Mouse (Mus musculus): ENCODE results near the gene Ak3.
"Not testable (repeated sequence)": the region's sequence is repeated elsewhere in the genome, so short reads cannot be mapped to it uniquely, and the experiment has no call there.

The Ak3 gene

DNA sequence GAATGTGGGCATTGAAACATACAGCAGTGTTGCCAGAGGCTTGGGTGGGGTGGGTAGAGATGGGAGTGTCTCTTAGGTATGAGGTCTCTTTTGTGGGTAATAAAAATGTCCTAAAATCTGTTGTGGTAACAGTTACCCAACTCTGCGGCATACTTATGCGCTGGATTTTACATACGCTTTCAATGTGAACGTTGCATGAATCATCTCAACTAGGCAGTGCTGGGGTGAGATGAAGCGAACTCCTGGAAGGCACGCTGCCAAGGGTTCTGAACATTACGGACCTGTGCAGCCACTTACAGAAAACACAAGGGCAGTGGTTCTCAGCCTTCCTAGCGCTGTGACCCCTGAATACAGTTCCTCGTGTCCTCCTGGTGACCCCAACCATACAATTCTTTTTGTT, 5.1 kb downstream of the Ak3 start:
- DNase-seq (ENCODE audit: low spot score in 2 of 2) = no peak

DNA sequence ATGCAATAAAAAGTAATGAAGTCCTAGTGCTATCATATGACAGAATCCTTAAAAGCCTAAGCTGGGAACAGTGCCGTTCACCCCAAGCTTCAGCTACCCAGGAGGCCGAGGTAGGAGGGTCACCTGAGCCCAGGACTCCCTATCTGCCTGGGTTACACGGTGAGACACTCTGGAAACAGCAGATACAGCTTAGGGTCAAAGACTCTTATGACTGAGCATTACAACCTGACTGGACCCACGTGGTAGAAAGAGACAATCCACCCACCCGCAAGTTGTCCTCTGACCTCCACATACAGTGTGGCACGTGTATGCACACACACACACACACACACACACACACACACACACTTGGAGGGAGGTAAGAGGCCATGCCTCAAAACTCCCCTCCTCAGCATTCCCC, 5.6 kb downstream of the Ak3 start:
- no peak for DNase-seq (ENCODE audit: low spot score in 2 of 2)

- DNase-seq (ENCODE audit: low spot score in 2 of 2) = no peak
These were observed 7.6 kb downstream of the Ak3 start for GRCm38 (mm10) chr19:29040206-29040605.

- no peak for DNase-seq (ENCODE audit: low spot score in 2 of 2)
These were observed 8.4 kb downstream of the Ak3 start for GRCm38 (mm10) chr19:29039334-29039733.

DNA sequence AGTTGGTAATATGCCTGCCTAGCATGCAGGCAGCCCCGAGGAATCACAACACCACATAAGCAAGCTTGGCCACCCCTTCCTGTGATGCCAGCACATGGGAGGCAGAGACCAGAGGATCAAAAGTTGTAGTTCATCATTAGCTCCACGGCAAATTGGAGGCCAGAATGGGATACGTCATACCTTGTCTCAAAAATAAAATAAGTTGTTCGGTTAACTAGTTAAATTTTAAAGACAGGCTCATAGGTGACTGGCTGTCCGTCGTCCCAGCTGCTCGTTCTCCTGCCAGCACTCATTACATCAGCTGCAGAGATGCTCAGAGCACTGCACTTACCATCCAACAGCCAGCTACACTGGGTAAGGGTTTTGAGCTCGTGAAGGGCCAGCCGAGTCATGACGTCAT, 10.2 kb downstream of the Ak3 start:
- DNase-seq (ENCODE audit: low spot score in 2 of 2) = no peak

- DNase-seq (ENCODE audit: low spot score in 2 of 2) = no peak
These were observed 10.7 kb downstream of the Ak3 start for GRCm38 (mm10) chr19:29037026-29037425.

DNA sequence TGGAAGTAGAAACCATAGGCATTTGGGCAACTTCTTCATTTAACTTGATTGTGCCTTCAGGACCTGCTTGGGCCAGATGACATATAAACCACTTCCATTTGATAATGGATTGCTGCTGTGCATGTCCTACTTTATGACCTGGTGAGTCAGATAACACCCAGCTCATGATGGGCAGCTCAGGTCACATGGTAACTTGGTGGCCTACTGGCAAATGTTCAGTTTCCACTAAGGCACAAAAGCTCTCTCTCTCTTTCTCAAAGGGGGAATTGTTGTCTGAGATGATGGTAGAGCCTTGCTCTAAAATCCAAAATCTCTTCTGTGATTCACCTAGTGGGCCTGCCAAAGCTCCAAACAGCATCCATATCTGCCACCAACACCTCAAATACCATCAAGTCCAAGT, 15.1 kb downstream of the Ak3 start:
- no peak for DNase-seq (ENCODE audit: low spot score in 2 of 2)

DNA sequence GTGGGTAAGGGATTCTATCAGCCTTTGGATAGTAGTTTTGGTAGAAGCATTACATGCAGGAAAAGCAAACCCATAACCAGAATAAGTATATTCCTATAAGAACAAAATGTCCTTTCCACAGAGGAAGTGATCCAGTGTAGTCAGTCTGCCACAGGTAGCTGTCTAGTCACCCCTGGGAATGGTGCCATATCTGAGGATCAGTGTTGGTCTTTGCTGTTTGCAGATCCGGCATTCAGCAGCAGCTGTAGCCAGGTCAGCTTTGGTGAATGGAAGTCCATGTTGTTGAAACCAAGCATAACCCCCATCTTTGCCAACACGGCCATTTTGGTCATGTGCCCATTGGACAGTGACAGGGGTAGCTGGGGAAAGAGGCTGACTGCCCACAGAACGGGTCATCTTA, 16.0 kb downstream of the Ak3 start:
- DNase-seq (ENCODE audit: low spot score in 2 of 2) = no peak

- DNase-seq (ENCODE audit: low spot score in 2 of 2) = no peak
These were observed 23.3 kb downstream of the Ak3 start for GRCm38 (mm10) chr19:29024391-29024947.

DNA sequence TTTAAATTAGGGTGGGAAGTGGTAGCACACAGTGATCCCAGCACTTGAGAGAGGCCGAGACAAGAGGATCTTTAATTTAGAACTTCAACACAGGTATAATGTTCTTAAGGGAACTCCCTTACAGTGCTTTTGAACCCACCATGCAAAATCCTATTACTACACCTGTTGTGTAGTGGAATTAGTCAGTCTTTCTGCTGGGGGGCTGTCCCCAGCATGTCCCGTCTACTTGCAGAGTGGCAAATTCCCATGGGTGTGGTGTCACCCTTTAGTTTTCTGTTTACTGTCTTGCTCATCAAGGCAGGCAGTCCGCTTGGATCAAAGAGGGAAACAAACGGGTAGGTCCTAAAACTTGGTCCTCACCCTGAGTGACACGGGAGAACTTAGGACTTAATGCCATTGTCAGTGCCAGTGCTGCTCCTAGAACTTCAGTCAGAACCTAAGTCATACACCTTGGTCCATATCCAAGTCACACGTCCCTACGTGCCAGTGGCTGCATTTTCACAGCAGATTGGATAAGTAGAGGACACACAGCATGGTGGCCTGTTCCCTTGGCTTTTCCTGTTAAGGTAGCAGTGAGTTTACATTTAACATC, 25.9 kb downstream of the Ak3 start:
- no peak for DNase-seq (ENCODE audit: low spot score in 2 of 2)

- no peak for DNase-seq (ENCODE audit: low spot score in 2 of 2)
These were observed 28.1 kb downstream of the Ak3 start for GRCm38 (mm10) chr19:29019647-29020046.

- DNase-seq (ENCODE audit: low spot score in 2 of 2) = no peak
These were observed 31.0 kb downstream of the Ak3 start for GRCm38 (mm10) chr19:29016786-29017185.

GRCm38 (mm10) chr19:29016204-29016765, 31.5 kb downstream of the Ak3 start:
- DNase-seq (ENCODE audit: low spot score in 2 of 2) = no peak

DNA sequence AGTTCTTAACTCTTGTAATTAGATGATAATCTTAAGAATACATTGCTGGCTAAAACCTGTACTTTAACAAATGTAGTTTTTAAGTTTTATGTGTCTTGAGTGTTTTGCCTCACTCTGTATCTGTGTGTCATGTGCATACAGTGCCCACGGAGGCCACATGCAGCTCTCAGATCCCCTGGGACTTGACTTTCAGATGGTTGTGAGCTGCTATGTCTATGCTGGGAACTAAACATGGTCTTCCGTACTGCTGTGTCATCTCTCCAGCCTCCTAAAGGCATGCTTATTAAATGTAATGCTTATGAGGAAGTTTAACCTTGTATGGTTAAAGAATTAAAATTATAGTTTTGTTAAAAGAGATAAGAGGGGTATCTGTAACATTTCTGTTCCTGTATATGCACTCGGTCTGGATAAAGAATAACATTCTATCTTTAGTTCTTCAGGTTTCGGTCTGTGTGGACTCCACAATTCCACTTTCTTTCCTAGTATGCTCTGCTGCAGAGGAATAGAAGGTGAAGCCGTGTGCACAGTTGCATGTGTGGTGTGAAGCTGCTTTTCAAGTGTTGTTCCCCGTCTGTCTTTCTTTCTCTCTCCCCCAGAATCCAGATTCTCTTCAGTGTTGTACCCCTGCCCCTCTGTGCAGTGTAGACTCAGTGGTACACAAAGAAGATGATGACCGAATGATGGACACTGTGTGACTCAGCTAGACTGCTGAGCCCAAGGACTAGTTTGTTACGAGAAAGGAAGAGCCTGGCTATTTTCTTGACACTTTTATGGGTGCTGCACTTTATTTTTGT, 32.2 kb downstream of the Ak3 start:
- no peak for DNase-seq (ENCODE audit: low spot score in 2 of 2)

GRCm38 (mm10) chr19:29014466-29015055, 33.2 kb downstream of the Ak3 start:
- DNase-seq (ENCODE audit: low spot score in 2 of 2) = peak in 1 of 2 experiments; percentile 20

DNA sequence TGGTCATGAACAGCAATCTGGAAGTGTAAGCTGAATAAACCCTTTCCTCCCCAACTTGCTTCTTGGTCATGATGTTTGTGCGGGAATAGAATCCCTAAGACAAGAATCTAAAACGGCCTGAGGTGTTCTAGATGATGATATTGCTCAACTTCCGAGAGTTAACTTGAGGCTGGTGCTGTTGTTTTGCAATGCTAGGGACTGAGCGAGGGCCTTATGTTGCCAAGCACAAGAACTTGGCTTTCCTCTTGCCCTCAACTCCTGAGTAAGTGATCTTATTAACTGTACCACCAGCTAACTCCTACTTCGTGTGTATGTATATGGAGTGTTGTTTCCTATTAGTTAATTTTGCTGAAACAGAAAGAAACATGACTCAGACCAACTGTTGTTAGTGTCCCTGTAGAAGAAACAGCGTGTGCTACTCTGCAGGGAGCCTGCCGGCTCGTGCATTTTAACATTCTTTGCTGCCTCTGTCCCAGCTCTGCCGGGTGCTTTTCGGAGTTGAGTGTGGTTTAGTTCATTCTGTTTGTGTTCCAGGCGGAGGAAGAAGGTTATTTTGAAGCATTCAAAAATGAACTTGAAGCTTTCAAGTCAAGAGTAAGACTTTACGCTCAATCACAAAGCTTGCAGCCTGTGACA, 36.3 kb downstream of the Ak3 start:
- DNase-seq (ENCODE audit: low spot score in 2 of 2) = no peak

DNA sequence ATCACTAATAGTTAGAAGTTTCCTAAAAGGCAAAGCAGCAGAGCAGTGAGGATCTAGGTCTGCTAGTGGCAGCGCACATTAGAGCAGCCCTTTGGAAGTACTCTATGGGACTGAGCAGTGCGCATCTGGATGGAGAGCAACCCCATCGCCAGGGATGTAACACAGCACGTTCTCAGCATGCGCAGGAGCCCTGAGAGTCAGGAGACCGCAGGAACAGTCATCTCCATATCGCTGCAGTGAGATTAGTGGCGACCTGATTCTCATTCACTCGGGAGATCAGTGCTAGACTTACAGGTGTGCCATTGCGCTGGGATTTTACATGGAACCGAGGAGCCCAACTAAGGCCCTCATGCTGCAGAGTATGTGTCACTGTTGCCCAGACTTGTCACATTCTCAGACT, 38.7 kb downstream of the Ak3 start:
- no peak for DNase-seq (ENCODE audit: low spot score in 2 of 2)

GRCm38 (mm10) chr19:29008069-29008706, 39.6 kb downstream of the Ak3 start:
- DNase-seq (ENCODE audit: low spot score in 2 of 2) = no peak

GRCm38 (mm10) chr19:29000321-29000720, 47.4 kb downstream of the Ak3 start:
- DNase-seq (ENCODE audit: low spot score in 2 of 2) = not testable (repeated sequence)

DNA sequence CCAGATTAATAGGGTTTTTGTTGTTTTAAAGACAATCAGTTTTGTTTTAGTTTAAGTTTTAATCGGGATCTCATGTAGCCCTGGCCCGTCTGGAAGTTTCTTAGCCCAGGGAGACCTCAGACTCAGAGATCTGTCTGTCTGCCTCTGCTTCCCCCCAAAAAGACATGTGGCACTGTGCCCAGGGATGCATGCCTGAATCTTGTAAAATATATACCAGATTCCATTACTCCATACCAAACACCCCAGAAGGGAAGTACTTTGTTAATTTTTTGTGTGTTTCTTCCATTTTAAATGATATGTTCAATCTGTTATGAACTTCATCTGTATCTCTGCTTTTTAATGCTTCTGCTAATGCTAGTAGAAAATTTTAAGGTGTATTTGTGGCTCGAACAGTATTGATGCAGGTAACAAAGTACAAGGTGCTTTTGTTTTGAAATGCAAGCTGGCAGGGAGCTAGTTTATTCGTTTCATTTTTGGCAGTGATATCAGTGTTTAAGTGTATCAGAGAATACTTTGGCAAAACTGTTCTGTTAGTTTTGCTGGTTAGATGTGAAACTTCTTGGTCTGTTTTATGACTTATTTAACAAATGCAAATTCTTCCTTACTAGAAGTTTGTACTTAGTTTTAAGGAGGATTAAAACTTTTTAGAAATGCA, 49.7 kb downstream of the Ak3 start:
- DNase-seq (ENCODE audit: low spot score in 2 of 2) = no peak

GRCm38 (mm10) chr19:28995366-28995765, 52.4 kb downstream of the Ak3 start:
- no peak for DNase-seq (ENCODE audit: low spot score in 2 of 2)

Measured in urinary bladder, adult 18-20 months (tissue).